Mouse (Mus musculus) neural tube, embryonic 14.5 days (tissue): Measurements from ENCODE around the gene Gnas. TPM values are rescaled to one million over a fixed set of nuclear protein-coding genes. Genes with fewer than 3 reads are reported as not detected.
"Not testable (repeated sequence)": the region's sequence is repeated elsewhere in the genome, so short reads cannot be mapped to it uniquely, and the experiment has no call there.

ENCODE experiments used
- ATAC-seq: fragments of 200-750 bp; cut with Nextera tagmentation; 2 replicates; pipeline ENCODE4 v1.8.0; 2017; ENCODE audit warnings: low read depth, mild to moderate bottlenecking, moderate TSS enrichment, moderate library complexity
- H3K27ac ChIP-seq: fragments of 300-500 bp; sonication (generic); 2 replicates; pipeline ENCODE4 v1.5.1; 2014; ENCODE audit warnings: low read depth, mild to moderate bottlenecking, control low read depth, low read length, moderate library complexity, mixed read lengths
- H3K27me3 ChIP-seq: fragments of 300-500 bp; sonication (generic); 2 replicates; pipeline ENCODE4 v1.6.1; 2014; ENCODE audit warnings: low read length; ENCODE audit not compliant: control insufficient read depth, insufficient read depth
- H3K36me3 ChIP-seq: fragments of 300-500 bp; sonication (generic); 2 replicates; pipeline ENCODE4 v1.6.1; 2014; ENCODE audit warnings: low read length, mixed read lengths; ENCODE audit not compliant: control insufficient read depth, insufficient read depth
- H3K4me1 ChIP-seq: fragments of 300-500 bp; sonication (generic); 2 replicates; pipeline ENCODE4 v1.6.1; 2014; ENCODE audit warnings: low read length; ENCODE audit not compliant: control insufficient read depth, insufficient read depth
- H3K4me2 ChIP-seq: fragments of 300-500 bp; sonication (generic); 2 replicates; pipeline ENCODE4 v1.6.1; 2014; ENCODE audit warnings: mild to moderate bottlenecking, low read depth, low read length, control low read depth
- H3K4me3 ChIP-seq: fragments of 300-500 bp; sonication (generic); 2 replicates; pipeline ENCODE4 v1.5.1; 2014; ENCODE audit warnings: low read depth, low read length, control low read depth, mixed read lengths
- H3K9ac ChIP-seq: fragments of 300-500 bp; sonication (generic); replicated peaks from 2 replicates; pipeline ENCODE4 v1.6.1; 2014; ENCODE audit warnings: low read depth, mild to moderate bottlenecking, control low read depth, low read length, mixed read lengths
- H3K9me3 ChIP-seq: fragments of 300-500 bp; sonication (generic); 2 replicates; pipeline ENCODE4 v1.6.1; 2016; ENCODE audit warnings: low read length; ENCODE audit not compliant: control insufficient read depth
- WGBS: fragments of 180-500 bp; shearing (Covaris S2); extraction: QIAGEN DNeasy Blood & Tissue Kit; methylation state at CpG from one replicate; pipeline ENCODE4 v1.1.7; 2014; 5-methylcytosine and 5-hydroxymethylcytosine counted together
- polyA plus RNA-seq: library from polyadenylated mRNA; unstranded; fragments of >200 nt; fragmentation: Nextera tagmentation; extraction: Ambion mirVana; gene quantifications from 2 replicates; pipeline ENCODE4 v1.2.1, GENCODE M21; 2014

Gene Gnas
- polyA plus RNA-seq, 1 experiment from 2014 or later = 1,718 TPM

GRCm38 (mm10) chr2:174340229-174340892, 56.2 kb downstream of the Gnas start:
- no peaks in the 10 kb centered on the region for H3K9me3 ChIP-seq
- peaks cover 35% of the 10 kb centered on the region for H3K4me1 ChIP-seq
- WGBS = 95% methylated on average over 3 of the region's 3 CpGs
- H3K4me2 ChIP-seq = no peak overlapping the region
- H3K9ac ChIP-seq = no peak overlapping the region
- H3K4me3 ChIP-seq = no peak overlapping the region
- ATAC-seq = no peak
- H3K27ac ChIP-seq = no peak overlapping the region
- no peaks in the 10 kb centered on the region for H3K27me3 ChIP-seq
- H3K36me3 ChIP-seq = peaks cover 10% of the 10 kb centered on the region

GRCm38 (mm10) chr2:174340893-174341580, 56.9 kb downstream of the Gnas start:
- Histone ChIP-seq H3K4me2 (no peak overlapping the region), H3K36me3 (peaks cover 17% of the 10 kb centered on the region), H3K4me3 (no peak overlapping the region), H3K4me1 (peaks cover 33% of the 10 kb centered on the region), H3K9ac (no peak overlapping the region), H3K9me3 (no peaks in the 10 kb centered on the region), H3K27me3 (no peaks in the 10 kb centered on the region), H3K27ac (no peak overlapping the region)
- 82% methylated on average over 4 of the region's 4 CpGs for WGBS
- ATAC-seq = no peak

GRCm38 (mm10) chr2:174342793-174343400, 58.8 kb downstream of the Gnas start:
- H3K9ac ChIP-seq = no peak overlapping the region
- peaks cover 30% of the 10 kb centered on the region for H3K4me1 ChIP-seq
- no peak overlapping the region for H3K4me3 ChIP-seq

GRCm38 (mm10) chr2:174343566-174343965, 59.4 kb downstream of the Gnas start:
- no peak for ATAC-seq

More at GRCm38 (mm10) chr2:174342793-174343400, 58.8 kb downstream of the Gnas start:
- 46% methylated on average over 8 of the region's 8 CpGs for WGBS
- H3K27ac ChIP-seq = peak overlapping the region; percentile 65
- no peaks in the 10 kb centered on the region for H3K27me3 ChIP-seq
- H3K9me3 ChIP-seq = no peaks in the 10 kb centered on the region
- H3K4me2 ChIP-seq = peak overlapping the region; percentile 11; the same call in 1 of the 2 replicates
- H3K36me3 ChIP-seq = peaks cover 24% of the 10 kb centered on the region
- ATAC-seq = no peak

GRCm38 (mm10) chr2:174344003-174344655, 60.0 kb downstream of the Gnas start:
- WGBS = 14% methylated on average over 3 of the region's 3 CpGs
- Histone ChIP-seq H3K27ac (peak overlapping the region; percentile 65; the same call in 1 of the 2 replicates), H3K4me1 (peaks cover 30% of the 10 kb centered on the region)

More at GRCm38 (mm10) chr2:174343566-174343965, 59.4 kb downstream of the Gnas start:
- Histone ChIP-seq H3K27me3 (no peaks in the 10 kb centered on the region), H3K4me1 (peaks cover 30% of the 10 kb centered on the region), H3K36me3 (peaks cover 24% of the 10 kb centered on the region), H3K27ac (peak overlapping the region; percentile 65; the same call in 1 of the 2 replicates), H3K4me3 (no peak overlapping the region), H3K9me3 (no peaks in the 10 kb centered on the region), H3K4me2 (peak overlapping the region; percentile 16; the same call in 1 of the 2 replicates), H3K9ac (no peak overlapping the region)
- WGBS = 66% methylated on average over 1 of the region's 1 CpGs

GRCm38 (mm10) chr2:174344996-174345395, 60.9 kb downstream of the Gnas start:
- H3K27me3 ChIP-seq = no peaks in the 10 kb centered on the region
- no peak overlapping the region for H3K9ac ChIP-seq
- H3K9me3 ChIP-seq = no peaks in the 10 kb centered on the region
- no peak overlapping the region for H3K4me2 ChIP-seq
- peak overlapping the region; percentile 44; the same call in 1 of the 2 replicates for H3K27ac ChIP-seq
- no peak overlapping the region for H3K4me3 ChIP-seq
- no peak for ATAC-seq
- peaks cover 30% of the 10 kb centered on the region for H3K4me1 ChIP-seq
- WGBS = 90% methylated on average over 16 of the region's 16 CpGs
- H3K36me3 ChIP-seq = peaks cover 24% of the 10 kb centered on the region

More at GRCm38 (mm10) chr2:174344003-174344655, 60.0 kb downstream of the Gnas start:
- no peaks in the 10 kb centered on the region for H3K27me3 ChIP-seq
- peaks cover 24% of the 10 kb centered on the region for H3K36me3 ChIP-seq
- peak; percentile 84 for ATAC-seq
- no peak overlapping the region for H3K9ac ChIP-seq
- H3K4me3 ChIP-seq = no peak overlapping the region
- H3K9me3 ChIP-seq = no peaks in the 10 kb centered on the region
- H3K4me2 ChIP-seq = peak overlapping the region; percentile 16; the same call in 1 of the 2 replicates

- Histone ChIP-seq H3K9me3 (no peaks in the 10 kb centered on the region), H3K27me3 (no peaks in the 10 kb centered on the region), H3K4me2 (no peak within 1 kb of the TSS), H3K4me1 (peaks cover 27% of the 10 kb centered on the region), H3K27ac (no peak within 1 kb of the TSS), H3K4me3 (no peak within 1 kb of the TSS), H3K9ac (no peak within 1 kb of the TSS), H3K36me3 (peaks cover 24% of the 10 kb centered on the region)
- WGBS = 94% methylated on average over 5 of the region's 5 CpGs
- ATAC-seq = no peak
Observed at GRCm38 (mm10) chr2:174346612-174346998, 62.5 kb downstream of the Gnas start, which contains the start of gene Gm20721. Gene Gm20721, minus strand, starts transcription at chr2:174346712.

- not testable (repeated sequence) for H3K4me2 ChIP-seq, H3K27ac ChIP-seq
Observed at GRCm38 (mm10) chr2:174346999-174347668, 63.0 kb downstream of the Gnas start.

More at GRCm38 (mm10) chr2:174346999-174347668, 63.0 kb downstream of the Gnas start:
- H3K36me3 ChIP-seq = peaks cover 24% of the 10 kb centered on the region
- 98% methylated on average over 2 of the region's 2 CpGs for WGBS
- ATAC-seq, H3K4me3 ChIP-seq, H3K9me3 ChIP-seq, H3K9ac ChIP-seq, H3K27me3 ChIP-seq: not testable (repeated sequence)
- H3K4me1 ChIP-seq = peaks cover 27% of the 10 kb centered on the region
